Mouse (Mus musculus) C3H10T1/2 (cell line): ENCODE data around the gene Enc1. TPM values are rescaled to one million over a fixed set of nuclear protein-coding genes. Genes with fewer than 3 reads are reported as not detected.

Experiments
- polyA plus RNA-seq, 2 experiments: library from polyadenylated mRNA; unstranded; fragments of >200 nt; fragmentation: generic; extraction: Trizol; gene quantifications; one replicate each; pipeline ENCODE4 v1.2.1; 2012; ENCODE audit warnings: missing spikeins in 2 of 2

The Enc1 gene
- 10 to 100 TPM in 1 of 2 experiments, 1 to 10 TPM in 1; 2.6 to 75.2 TPM for polyA plus RNA-seq

DNA sequence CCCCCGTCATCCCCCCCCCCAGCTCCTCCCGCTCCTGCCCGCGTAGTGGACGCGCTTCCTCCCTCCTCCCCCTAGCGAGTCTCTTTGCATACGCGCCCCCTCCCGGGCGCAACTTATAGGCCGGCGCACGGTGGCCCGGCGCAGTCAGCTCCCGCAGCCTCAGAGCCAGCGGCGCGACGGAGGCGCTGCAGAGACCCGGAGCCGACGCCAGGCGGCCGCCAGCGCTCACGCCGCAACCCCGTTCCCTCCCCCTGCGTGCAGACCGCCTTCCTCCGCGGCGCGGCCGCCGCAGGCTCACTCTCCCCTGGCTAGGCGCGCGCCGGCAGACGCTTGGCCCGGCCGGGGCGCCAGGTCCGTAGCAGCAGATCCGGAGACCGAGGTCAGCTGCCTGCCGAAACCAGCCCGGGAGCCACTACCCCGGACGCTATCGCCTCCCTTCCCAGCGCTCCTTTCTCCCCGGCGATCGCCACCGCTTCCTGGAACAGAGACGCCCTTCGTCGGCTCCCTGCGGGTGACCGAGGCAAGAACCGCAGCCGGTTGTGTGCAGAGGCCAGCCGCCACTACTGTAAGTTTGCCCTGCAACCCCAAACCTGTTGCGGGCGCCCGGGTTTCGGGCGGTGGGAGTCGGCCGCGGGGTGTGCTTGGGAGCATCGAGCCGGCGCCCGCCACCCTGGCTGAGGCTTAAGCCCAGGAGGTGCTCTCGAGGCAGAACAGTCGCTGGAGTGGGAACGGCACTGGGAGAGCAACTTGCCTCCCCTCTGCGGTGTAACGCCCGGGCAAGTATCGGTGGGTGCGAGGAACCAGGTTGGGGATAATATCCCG is at the start of gene Enc1:
Gene Enc1, plus strand, starts transcription at position 141 of the 822 bp plus-strand sequence.

DNA sequence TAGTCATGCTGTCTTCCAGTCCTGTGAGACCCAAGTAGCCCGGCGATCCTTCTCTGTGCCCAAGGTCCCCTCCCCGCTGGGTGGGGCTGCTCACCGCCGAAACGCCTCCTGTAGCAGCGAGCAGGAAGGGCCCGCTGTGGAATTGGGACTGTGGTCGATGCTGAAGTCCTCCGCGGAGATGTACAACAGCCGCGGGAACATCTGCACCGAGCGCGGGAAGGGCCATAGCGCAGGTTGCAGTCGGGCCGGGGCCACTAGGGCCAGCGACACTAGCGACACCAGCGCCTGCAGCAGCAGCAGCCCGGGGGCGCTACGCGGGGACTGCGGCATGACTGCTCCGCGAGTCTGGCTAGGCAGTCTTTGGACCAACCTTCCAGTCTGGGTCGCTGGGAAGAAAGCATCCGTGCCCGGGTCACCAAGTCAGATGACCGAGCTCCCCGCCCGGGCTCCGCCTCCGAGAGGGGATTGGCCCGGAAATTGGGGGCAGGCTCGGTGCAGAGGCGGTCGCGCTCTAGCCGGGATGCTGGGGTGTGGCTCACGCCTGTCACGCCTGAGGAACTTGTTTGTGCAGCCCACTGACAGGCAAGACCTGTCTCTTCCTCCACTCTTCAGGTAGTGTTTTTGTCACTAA is 42.9 kb upstream of the Enc1 start, which contains the start of gene Hexb:
Gene Hexb, minus strand, starts transcription at position 426 of the 631 bp plus-strand sequence.

Other genes with a start within 250 kb of the Enc1 start
- gene 1700029F12Rik, start 206.7 kb upstream of the Enc1 start, polyA plus RNA-seq, result not detected
- under 1 TPM; 0.01 to 0.05 TPM for gene Fam169a, start 173.8 kb upstream of the Enc1 start, polyA plus RNA-seq
- 10 to 100 TPM in 1 of 2 experiments, 1 to 10 TPM in 1; 6.5 to 15.6 TPM for gene Gm6169, start 141.9 kb upstream of the Enc1 start, polyA plus RNA-seq
- 10 to 100 TPM in 1 of 2 experiments, 1 to 10 TPM in 1; 3.4 to 10.0 TPM for gene Gfm2, start 103.2 kb upstream of the Enc1 start, polyA plus RNA-seq
- gene Nsa2, start 103.2 kb upstream of the Enc1 start, polyA plus RNA-seq, result 100 to 1,000 TPM in 1 of 2 experiments, 10 to 100 TPM in 1; 55.4 to 146 TPM
- gene Hexb, start 42.7 kb upstream of the Enc1 start, polyA plus RNA-seq, result 10 to 100 TPM; 11.6 to 73.5 TPM